Mouse (Mus musculus) embryo, embryonic 9.5 days (tissue): ENCODE results near the gene Plekhd1.

Source experiments
- DNase-seq: peaks from one replicate; pipeline ENCODE4 v3.0.0-alpha.2; 2017; ENCODE audit errors: extremely low spot score

Gene Plekhd1

GRCm38 (mm10) chr12:80757751-80758558 is 65.6 kb downstream of the Plekhd1 start:
- DNase-seq = peak; percentile 79

- DNase-seq = peak; percentile 68
Observed at GRCm38 (mm10) chr12:80758559-80759386, 66.4 kb downstream of the Plekhd1 start.

GRCm38 (mm10) chr12:80759387-80759712 is 67.0 kb downstream of the Plekhd1 start:
- DNase-seq = no peak

GRCm38 (mm10) chr12:80759713-80760395 is 67.5 kb downstream of the Plekhd1 start:
- peak; percentile 79 for DNase-seq

- DNase-seq = peak; percentile 83
Observed at GRCm38 (mm10) chr12:80760396-80760801, 68.0 kb downstream of the Plekhd1 start, which contains the start of gene Ccdc177. Gene Ccdc177, minus strand, starts transcription at chr12:80760687.

GRCm38 (mm10) chr12:80762982-80763381 is 70.6 kb downstream of the Plekhd1 start:
- DNase-seq = no peak

- DNase-seq = no peak
Observed at GRCm38 (mm10) chr12:80764116-80764515, 71.7 kb downstream of the Plekhd1 start.

GRCm38 (mm10) chr12:80769697-80770096 is 77.3 kb downstream of the Plekhd1 start:
- DNase-seq = peak; percentile 82
